Mouse (Mus musculus): ENCODE measurements around the gene Golm1. TPM values are rescaled to one million over a fixed set of nuclear protein-coding genes. Genes with fewer than 3 reads are reported as not detected.

Gene Golm1
- total RNA-seq, 2 experiments from 2014 or later = 16.4 to 17.8 TPM

DNA sequence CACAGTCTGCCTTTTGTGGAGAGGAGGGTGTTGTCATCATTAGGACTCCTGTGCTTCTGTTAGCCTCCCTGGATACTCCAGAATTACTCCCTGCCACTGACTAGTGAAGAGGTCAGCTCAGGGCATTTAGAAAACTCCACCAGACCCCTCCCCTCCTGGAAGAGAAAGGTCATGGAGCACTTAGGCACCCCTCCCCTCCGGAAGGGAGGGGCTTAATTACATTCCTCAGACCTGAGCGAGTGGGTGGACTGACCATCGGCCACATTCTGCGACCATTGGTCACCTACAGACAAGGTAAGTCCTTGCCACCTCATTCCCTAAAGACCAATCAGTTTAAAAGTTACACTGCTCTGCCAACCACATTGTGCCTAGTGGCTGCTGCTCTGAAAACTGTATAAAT lies 3.7 kb upstream of the Golm1 start:
- DNase-seq (ENCODE audit: low spot score in 2 of 2) = no peak

DNA sequence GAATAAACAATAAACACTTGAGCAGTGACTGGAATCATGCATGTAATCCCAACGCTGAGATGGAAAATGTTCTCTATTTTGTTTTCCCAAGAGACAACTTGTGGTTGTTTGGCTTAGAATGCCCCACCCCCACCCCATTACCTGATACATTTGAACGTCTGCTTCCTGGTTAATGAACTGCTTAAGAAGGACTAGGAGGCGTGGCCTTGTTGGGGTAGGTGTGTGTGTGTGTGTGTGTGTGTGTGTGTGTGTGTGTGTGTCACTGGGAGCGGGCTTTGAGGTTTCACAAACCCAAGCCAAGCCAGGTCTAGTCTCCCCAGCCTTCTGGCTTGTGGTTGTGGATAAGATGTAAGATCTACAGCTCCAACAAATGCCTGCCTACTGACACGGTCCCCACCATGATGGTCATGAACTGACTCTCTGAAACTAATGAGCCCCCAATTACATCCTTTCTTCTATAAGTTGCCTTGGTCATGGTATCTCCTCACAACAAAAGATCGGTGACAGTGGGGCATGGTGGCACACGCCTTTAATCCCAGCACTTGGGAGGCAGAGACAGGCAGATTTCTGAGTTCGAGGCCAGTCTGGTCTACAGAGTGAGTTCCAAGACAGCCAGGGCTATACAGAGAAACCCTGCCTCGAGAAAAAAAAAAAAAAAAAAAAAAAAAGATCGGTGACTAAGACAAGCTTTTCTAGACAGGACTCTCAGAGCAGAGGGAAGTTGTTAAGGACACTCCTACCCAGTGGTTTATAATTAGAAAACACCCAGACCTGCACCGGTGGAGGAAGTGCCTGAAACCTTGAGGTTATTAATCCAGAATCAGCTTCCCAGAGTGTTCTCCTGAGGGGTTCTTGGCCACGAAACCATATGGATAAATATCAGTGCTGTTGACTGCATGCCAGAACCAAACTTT lies 962 bp upstream of the Golm1 start:
- DNase-seq (ENCODE audit: low spot score in 2 of 2) = no peak

DNA sequence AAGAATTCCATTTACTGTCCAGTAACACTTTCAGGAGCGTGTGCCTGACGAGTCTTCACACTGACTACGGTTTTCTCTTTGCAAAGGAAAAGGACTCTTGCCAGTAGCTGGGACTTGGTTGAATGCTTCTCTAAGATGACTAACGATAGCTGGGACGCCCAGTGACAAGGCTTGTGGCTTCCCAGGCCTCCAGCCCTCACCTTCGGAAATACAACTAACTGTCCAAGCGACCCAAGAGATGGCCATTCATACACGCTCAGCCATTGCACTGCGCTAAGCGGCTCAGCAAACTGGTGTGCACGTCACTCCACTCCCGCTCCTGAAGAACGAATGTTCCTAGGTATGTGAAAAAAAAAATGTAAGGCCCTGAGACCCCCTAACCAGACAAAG lies 855 bp downstream of the Golm1 start:
- DNase-seq (ENCODE audit: low spot score in 2 of 2) = no peak

DNA sequence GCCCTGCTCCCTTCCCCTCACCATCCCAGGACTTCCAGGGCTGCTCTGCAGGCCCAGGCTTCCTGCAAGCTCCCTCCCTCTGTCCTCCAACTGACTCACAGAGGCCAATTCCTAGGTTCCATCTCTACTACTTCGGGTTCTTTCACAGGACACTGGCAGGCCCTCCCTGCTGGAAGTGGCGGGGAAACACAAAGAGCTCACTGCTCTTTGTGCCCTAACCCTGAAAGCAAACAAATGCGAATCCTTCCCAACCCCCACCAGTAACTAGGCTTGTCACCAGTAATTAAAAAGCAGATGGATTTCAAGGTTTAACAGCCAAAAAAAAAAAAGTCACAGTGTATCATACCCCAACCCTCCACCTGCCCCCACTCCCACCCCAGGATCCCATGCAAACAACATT lies 1.4 kb downstream of the Golm1 start:
- no peak for DNase-seq (ENCODE audit: low spot score in 2 of 2)

DNA sequence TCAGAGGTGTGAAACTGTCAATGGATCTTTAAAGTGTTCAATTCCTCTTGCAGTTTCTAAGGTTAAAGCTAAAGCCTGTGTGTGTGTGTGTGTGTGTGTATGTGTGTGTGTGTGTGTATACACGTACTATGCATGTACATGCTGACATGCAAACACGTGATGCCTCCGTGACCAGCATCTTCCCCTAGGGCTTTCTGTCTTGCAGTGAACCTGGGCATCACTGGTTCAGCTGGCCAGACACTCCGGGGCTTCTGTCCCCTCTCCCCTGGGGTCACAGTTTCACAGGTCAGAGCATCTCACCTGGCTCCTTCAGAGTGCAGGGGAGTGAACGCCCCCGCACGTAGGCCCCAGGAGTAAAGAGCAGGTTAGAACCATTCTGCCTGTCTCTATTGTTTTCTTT lies 2.0 kb downstream of the Golm1 start:
- DNase-seq (ENCODE audit: low spot score in 2 of 2) = no peak

DNA sequence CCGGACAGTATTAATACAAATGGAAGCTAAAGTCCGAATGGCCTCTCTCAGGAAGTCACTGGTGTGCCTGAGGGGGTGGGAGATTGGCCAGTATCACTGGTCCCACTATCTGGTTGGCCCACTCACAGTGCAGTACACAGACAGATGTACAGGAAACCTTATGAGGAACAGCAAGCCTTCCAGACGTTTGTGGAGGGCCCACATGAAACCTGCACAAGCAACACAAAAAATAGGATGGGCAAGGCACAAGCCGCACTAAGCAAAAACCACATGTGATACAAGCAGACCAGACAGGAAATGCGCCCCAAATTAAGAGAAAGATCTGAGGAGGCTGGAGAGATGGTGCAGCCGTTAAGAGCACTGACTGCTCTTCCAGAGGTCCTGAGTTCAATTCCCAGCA lies 3.4 kb downstream of the Golm1 start:
- no peak for DNase-seq (ENCODE audit: low spot score in 2 of 2)

DNA sequence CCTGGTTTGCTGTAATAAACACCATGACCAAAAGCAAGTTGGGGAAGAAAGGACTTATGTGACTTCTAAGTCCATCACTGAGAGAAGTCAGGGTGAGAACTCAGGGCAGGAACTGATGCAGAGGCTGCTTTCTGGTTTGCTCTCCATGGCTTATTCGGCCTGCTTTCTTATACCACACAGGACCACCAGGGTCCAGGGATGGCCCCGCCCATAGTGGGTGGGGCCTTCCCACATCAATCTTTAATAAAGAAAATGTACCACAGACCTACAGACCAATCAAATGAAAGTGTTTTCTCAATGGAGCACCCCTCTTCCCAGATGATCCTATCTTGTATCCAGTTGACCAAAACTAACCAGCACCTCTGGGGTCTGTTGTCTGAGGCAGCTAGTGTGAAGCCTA lies 4.1 kb downstream of the Golm1 start:
- DNase-seq (ENCODE audit: low spot score in 2 of 2) = no peak

DNA sequence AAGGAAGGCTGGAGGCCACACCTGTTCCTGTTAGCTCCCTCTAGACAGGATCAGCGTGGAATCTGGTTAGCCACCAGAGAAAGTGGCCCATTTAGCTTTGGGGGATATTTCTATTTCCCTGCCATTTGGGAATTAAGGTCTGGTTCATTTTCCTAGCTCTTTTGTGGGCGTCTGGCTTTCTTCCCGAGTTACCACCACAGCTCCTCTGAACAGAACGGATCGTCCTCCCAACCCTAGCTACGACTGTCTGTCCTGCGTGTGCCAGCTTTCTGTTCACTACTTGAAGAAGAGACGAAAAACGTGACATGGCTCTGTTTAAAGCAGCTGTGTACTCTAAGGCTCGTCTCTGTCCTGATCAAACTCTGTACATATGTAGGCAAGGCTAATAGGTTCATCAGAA lies 5.7 kb downstream of the Golm1 start:
- peak; percentile 48 to 65 for DNase-seq (ENCODE audit: low spot score in 2 of 2)

DNA sequence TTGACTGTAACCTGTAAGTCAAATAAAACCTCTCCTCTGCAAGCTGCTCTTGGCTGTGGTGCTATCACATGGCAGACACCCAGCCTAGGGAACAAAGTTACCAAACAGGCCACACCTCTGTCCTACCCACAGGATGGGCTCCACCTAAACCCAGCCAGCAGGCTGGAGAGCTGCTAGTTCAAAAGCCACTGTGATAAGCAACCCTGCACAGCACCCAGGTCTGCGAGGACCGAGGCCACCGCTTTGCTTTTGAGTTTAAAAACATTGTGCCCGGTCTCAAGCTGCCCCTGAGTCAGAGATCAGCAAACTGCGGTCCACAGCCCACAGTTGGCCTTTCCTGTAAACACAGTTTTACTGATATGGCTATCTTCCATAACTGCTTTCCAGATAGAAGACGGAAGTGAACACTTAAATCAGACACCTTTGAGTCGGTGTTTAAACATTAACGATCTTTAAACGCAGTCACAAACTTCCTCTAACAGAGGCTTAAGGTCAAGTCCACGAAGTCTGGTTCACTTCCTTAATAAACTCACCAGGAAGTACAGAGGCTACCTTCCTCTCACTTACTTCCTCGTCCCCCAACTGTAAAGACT lies 7.0 kb downstream of the Golm1 start:
- DNase-seq (ENCODE audit: low spot score in 2 of 2) = no peak

DNA sequence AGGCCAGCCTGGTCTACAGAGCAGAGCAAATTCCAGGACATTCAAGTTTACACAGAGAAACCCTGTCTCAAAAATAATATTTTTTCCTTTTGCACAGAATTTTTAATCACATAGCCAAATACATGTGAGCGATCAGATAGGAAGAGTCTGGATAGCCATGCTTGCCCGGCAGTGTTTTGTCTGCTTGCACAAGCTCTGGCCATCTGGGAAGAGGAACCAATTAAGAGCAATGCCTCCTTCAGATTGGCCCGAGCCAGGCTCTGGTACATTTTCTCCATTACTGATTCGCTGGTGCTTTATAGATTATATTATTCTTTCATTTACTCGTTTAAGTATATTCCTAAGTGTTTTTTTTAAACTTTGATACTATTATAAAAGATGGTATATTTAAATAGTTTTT lies 7.8 kb downstream of the Golm1 start:
- DNase-seq (ENCODE audit: low spot score in 2 of 2) = no peak

DNA sequence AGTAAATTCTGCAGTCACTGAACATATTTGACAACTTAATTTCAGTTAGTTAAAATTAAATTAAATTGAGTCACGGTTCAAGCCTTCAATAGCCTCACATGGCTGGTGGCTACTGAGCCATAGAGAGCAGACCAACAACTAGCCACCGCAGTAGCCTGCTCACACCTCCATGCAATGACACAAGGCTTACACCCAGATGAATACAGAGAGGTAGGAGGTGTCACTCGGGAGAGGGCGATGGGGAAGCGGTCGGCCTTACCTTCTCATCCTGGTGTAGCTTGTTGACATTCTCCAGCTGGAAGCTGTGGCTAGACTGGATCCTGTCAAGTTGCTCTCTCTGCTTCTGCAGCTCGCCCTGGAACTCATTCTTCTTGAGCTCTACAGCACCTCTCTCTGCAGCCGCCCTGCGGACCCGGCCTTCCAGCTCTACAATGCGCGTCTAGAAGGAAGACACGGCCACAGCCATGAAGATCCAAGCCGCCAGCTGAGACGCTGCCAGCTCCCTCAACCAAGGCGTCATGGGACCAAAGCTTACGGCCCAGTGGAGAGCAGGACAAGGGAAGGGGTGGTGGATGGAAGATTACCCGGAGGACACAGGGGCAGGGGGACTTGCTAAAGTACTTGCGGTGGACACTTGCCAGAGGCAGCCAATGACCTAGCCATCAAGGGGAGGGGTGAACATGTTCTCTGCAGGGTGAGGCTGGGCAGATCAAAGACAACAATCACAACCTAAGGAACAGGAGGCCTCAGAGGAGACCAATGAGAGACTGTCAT lies 11.5 kb downstream of the Golm1 start:
- DNase-seq (ENCODE audit: low spot score in 2 of 2) = no peak

DNA sequence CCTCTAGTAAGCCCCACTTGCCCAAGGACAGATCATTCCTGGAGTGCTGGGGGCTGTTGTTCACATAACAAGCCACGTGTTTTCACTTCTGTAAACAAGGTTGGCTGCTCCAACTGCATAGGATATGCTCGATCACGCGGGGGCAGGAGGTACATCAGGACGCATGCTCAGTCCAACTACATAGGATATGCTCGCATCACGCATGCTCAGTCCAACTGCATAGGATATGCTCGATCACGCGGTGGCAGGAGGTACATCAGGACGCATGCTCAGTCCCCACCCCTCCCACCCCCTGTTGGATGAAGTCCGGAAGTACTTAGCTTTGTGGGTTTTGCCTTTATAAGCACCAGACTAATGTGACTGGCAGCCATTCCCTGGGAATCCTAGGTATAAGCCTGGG lies 13.6 kb downstream of the Golm1 start:
- no peak for DNase-seq (ENCODE audit: low spot score in 2 of 2)

DNA sequence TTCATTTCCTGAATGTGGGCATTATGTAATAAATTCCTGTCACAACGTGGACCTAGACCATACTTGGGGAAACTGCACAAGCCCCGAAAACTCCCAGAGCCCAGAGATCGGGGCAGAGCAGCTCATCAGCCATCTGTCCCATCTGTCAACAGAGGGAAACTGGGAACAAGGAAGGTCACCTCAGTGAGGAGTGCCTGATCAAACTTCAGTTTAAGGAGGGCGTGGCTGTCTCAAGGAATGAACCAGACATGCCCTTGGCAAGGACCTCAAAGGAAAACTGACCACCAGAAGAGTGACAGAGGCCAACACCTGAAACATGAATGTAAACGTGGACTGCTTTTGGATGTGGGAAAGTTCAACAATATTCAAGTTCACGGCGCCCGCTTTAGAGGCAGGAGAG lies 14.2 kb downstream of the Golm1 start:
- DNase-seq (ENCODE audit: low spot score in 2 of 2) = no peak

DNA sequence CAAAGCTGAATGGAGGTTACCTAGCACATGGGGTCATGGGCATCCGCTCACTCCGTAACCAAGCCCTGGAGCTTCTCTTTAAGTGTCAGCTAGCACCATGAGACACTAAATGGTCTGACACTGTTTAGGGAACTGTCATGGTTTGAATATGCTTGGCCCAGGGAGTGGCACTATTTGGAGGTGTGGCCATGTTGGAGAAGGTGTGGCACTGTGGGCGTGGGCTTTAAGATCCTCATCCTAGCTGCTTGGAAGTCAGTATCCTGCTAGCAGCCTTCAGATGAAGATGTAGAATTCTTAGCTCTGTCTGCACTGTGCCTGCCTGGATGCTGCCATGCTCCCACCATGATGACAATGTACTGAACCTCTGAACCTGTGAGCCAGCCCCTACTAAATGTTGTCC lies 15.2 kb downstream of the Golm1 start:
- no peak for DNase-seq (ENCODE audit: low spot score in 2 of 2)

DNA sequence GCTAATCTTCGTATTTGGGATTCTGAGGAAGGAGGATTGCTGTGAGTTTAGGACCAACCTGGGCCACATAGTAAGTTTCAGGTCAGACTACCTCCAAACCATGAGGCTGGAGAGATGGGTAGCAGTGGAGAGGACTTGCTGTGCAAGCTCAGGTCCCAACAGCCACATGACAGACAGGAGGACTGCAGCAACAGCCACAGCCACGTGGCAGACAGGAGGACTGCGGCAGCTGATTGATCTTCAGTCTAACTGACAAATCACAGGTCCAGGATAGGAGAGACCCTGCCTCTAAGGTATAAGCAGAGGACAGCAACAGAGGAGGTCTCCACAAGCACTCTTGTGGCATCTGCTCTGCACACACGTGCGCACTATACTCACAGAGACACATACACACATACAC lies 17.8 kb downstream of the Golm1 start:
- no peak for DNase-seq (ENCODE audit: low spot score in 2 of 2)

DNA sequence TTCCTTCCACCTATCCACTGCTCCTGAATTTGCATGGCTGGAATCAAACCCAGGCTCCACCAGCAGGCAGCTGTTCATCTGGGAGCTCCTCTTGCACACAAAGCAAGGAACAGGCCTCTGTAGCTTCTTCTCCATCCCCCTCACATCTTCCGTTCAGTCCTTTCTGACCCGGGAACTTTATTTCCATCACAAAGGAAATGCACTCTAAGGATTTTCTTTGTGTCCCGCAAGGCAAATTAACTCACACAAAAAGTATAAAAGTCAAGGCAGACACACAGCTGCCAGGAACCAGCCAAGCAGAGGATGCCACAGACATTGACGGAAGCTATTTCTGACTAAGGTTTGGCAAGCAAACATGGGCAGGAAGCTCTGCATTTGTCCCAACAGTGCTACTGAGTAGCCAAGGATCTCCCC lies 18.6 kb downstream of the Golm1 start:
- DNase-seq (ENCODE audit: low spot score in 2 of 2) = no peak

DNA sequence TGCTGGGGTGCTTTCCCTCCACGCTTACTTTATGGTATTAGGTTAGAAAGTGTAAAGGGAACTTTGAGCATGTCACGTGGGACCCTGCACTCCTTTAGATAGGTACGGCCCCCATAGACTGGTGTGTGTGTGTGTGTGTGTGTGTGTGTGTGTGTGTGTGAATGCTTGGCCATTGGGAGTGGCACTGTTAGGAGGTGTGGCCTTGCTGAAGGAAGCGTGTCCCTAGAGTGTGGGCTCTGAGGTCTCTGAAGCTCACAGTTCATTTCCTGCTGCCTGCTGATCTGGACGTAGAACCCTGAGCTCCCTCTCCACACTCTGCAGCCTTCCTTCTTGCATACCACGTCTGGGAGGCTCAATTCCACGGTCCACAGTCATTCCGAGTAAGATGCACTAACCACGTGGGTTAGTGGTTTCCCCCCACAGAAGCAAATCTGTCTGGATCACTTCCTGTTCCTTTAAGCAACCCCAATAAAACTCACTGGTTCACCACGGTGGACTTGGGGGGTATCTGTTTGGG lies 19.2 kb downstream of the Golm1 start:
- DNase-seq (ENCODE audit: low spot score in 2 of 2) = no peak

DNA sequence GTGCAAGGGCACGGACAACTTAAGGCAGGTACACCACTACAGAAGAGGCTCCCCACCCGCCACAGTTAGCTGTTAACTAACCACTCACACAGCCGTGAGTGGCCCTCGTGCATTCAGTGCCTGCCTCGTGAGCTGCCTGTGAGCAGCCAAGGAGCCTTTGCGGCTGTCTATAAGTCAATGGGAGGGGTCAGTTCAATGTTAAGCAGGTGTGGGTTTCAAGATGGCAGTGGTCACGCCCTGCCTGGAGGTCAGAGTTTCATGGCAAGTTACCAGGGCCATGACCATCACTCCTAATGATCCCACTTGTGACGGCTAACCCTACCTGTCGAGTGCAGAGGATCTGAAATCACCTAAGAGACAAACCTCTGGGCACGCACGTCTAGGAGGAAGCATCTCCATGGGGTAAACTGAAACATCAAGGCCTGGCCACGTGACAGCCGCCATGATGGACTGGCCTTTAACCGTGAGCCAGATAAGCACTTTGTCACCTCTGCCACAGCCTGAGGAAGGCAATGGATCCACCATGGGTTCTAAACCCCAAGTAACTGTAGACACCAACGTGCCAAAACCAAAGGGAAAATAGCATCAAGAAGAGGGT lies 19.8 kb downstream of the Golm1 start:
- DNase-seq (ENCODE audit: low spot score in 2 of 2) = no peak

DNA sequence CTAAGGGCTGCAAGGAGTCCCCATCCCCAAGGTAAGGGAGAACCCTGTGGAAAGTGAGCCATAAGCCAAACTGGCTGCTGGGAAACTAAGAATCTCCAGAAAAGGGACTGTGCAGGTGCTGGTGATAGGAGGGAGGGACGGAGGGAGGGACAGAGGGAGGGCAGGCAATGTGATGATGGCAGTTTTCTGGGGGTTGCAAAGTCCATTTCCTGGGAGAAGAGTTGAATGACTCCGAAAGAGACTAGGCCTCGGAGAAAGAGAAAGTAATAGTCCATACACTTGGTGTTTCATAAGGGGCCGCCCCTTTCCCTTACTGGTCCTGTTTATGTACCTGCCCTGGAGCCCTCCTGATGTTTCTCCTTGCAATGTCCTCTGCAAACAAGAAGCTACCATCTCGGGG lies 21.1 kb downstream of the Golm1 start:
- DNase-seq (ENCODE audit: low spot score in 2 of 2) = no peak

DNA sequence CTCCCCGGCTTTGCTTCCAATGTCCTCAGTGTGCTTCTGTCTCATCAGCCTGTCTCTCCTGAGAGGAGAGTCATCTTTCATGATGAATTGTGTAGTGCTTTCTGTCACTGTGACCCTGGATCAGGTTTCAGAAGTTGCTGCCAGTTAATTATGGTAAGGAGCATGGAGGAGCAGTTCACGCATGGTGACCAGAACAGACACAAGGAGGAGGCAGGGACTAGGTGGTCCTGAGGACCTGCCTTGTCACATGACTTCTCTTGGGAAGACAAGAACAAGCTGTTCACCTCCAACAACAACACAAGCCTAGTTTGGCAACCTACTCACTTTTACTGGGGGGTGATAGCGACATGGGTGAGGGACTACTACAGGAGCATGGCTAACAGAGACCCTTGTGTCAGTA lies 22.5 kb downstream of the Golm1 start:
- DNase-seq (ENCODE audit: low spot score in 2 of 2) = no peak

DNA sequence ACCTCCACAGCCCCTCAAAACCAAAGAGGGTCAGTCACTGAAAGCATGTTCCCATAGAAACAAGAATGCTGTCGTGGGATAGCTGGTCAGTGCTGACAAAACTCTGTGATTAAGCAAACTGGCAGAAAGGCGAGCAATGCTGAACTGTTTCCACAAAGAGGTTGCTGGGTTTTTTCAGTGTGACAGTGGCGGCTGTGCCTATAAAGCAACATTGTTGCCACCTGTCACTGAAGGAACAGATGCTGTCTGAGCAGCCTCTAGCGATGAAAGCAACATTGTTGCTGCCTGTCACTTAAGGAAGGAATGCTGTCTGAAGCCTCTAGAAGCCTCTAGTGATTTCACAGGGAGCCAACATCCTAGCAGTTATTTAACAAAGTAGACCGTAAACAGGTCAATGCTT lies 23.0 kb downstream of the Golm1 start:
- no peak for DNase-seq (ENCODE audit: low spot score in 2 of 2)

DNA sequence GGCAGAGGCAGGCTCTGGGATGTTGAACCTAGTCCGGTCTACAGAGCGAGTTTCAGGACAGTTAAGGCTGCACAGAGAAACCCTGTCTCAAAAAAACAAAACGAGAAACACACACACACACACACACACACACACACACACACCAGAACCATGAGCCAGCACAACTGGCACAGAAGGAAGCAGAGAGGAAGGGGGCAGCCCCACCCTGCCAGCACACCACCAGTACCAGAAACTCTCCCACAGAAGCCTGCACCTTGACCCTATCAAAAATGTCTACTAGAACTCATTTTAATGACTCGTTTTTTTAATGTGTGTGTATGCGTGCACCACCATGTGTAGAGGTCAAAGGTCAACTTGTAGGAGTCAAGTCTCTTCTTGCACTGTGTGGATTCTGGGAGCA lies 25.8 kb downstream of the Golm1 start:
- no peak for DNase-seq (ENCODE audit: low spot score in 2 of 2)
